Mouse (Mus musculus) heart, adult 2 months (tissue): ENCODE measurements around the gene Nrf1. TPM values are rescaled to one million over a fixed set of nuclear protein-coding genes. Genes with fewer than 3 reads are reported as not detected.

Experiments
- DNase-seq, 2 experiments: peaks; one replicate each; pipeline ENCODE4 v3.0.0; 2021
- H3K27ac ChIP-seq: fragments of 200-600 bp; 2 replicates; pipeline ENCODE4 v1.8.1; 2022
- H3K27me3 ChIP-seq: fragments of 200-500 bp; 2 replicates; pipeline ENCODE4 v1.6.1; 2012; ENCODE audit warnings: mild to moderate bottlenecking, low read length, inconsistent platforms, mixed read lengths; ENCODE audit not compliant: control insufficient read depth, insufficient read depth
- H3K36me3 ChIP-seq: fragments of 200-500 bp; 2 replicates; pipeline ENCODE4 v1.6.1; 2012; ENCODE audit warnings: low read length, inconsistent platforms; ENCODE audit not compliant: control insufficient read depth, insufficient read depth
- H3K4me1 ChIP-seq: fragments of 200-500 bp; 2 replicates; pipeline ENCODE4 v1.6.1; 2011; ENCODE audit warnings: low read length; ENCODE audit not compliant: control insufficient read depth, insufficient read depth
- H3K4me3 ChIP-seq: fragments of 200-600 bp; 2 replicates; pipeline ENCODE4 v1.8.1; 2022
- H3K79me2 ChIP-seq: fragments of 200-500 bp; replicated peaks from 2 replicates; pipeline ENCODE4 v1.6.1; 2012; ENCODE audit warnings: mild to moderate bottlenecking, inconsistent platforms, low read length, moderate library complexity, mixed read lengths; ENCODE audit not compliant: control insufficient read depth, insufficient read depth
- H3K9ac ChIP-seq: fragments of 200-500 bp; 2 replicates; pipeline ENCODE4 v1.6.1; 2012; ENCODE audit warnings: low read depth, mild to moderate bottlenecking, control low read depth, inconsistent platforms, low read length, mixed read lengths
- CTCF ChIP-seq: fragments of 200-600 bp; IDR thresholded peaks from 2 replicates; pipeline ENCODE4 v1.8.1; 2022; ENCODE audit warnings: antibody characterized with exemption, mild to moderate bottlenecking, moderate library complexity
- EP300 ChIP-seq: fragments of 200-500 bp; IDR thresholded peaks from 2 replicates; pipeline ENCODE4 v1.6.1; 2011; ENCODE audit warnings: low read depth, low read length, control low read depth; ENCODE audit not compliant: insufficient read depth
- POLR2A ChIP-seq: fragments of 200-500 bp; IDR thresholded peaks from 2 replicates; pipeline ENCODE4 v1.6.1; 2011; ENCODE audit warnings: mild to moderate bottlenecking, low read depth, low read length, control low read depth; ENCODE audit not compliant: insufficient read depth
- WGBS: fragments of 180-500 bp; shearing (Covaris S2); methylation state at CpG from one replicate; pipeline ENCODE4 v1.1.7; 2018; 5-methylcytosine and 5-hydroxymethylcytosine counted together
- intact Hi-C: fragments of 180-260 bp; cut with DNase I; formaldehyde crosslinking; loops from one replicate; pipeline ENCODE4 v1.15.1; 2025
- polyA plus RNA-seq: library from polyadenylated mRNA; depleted of rRNA; stranded (reverse); fragments of >200 nt; gene quantifications from 2 replicates; pipeline ENCODE4 v1.2.3, GENCODE M21; 2012
- total RNA-seq, 2 experiments: library from RNA; stranded (reverse); gene quantifications; 2 replicates each; pipeline ENCODE4 v1.2.3; 2021

Gene Nrf1
- total and polyA plus RNA-seq, 3 experiments: 12.7 to 13.9 (median 12.8) TPM

DNA sequence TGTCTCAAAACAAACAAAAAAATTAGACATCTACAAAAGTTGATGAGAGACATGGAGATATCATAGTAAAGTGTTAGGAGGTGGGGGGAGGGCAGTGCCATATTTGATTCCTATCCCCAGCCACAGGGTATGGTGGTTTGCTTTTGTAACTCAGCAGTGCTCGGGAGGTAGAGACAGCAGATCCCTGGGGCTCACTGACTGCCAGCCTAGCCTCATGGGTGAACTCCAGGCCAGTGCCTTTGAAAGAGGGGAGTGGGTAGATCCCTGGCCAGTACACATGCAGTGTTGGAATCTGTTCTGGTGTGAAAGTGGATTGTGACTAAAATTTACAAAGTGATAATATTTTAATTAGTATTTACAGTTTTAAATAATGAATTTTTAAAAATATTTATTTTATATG, 75.6 kb downstream of the Nrf1 start:
- TF ChIP-seq POLR2A (no peak), EP300 (no peak), CTCF (no peak)
- H3K79me2 ChIP-seq: no peaks in the 10 kb centered on the region; the same call in 1 of the 2 replicates
- H3K36me3 ChIP-seq: no peaks in the 10 kb centered on the region
- 94% methylated on average over 1 of the region's 1 CpGs for WGBS
- H3K27ac ChIP-seq: no peak overlapping the region
- H3K9ac ChIP-seq: no peak overlapping the region
- DNase-seq: no peak
- H3K27me3 ChIP-seq: no peaks in the 10 kb centered on the region
- no peak overlapping the region for H3K4me3 ChIP-seq
- H3K4me1 ChIP-seq: no peaks in the 10 kb centered on the region
- intact Hi-C loops: loop anchor here (10.0 kb wide), 1 partner anchor 231 kb away; no protein-coding TSS in a partner anchor

DNA sequence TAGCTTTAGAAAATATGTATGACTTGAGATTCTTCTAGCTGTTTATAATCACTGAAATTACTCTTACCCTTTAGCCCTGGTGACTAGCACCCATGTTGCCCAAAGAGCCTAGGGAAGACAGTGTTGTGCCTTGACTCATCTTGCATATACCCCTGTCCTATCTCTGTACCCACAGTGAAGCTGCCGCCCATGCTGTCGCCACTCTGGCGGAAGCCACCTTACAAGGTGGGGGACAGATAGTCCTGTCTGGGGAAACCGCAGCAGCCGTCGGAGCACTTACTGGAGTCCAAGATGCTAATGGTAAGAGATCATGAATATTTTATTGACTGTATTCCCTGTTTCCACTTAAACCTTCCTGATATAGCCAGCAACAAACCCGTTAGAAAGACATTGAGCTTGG, 78.3 kb downstream of the Nrf1 start:
- TF ChIP-seq POLR2A (no peak), CTCF (no peak), EP300 (no peak)
- DNase-seq: no peak
- 97% methylated on average over 7 of the region's 7 CpGs for WGBS
- no peak overlapping the region for H3K4me3 ChIP-seq
- intact Hi-C loops: loop anchor here (10.0 kb wide), 1 partner anchor 229 kb away; no protein-coding TSS in a partner anchor
- no peaks in the 10 kb centered on the region; the same call in 1 of the 2 replicates for H3K79me2 ChIP-seq
- H3K4me1 ChIP-seq: no peaks in the 10 kb centered on the region
- no peak overlapping the region for H3K27ac ChIP-seq
- no peaks in the 10 kb centered on the region for H3K36me3 ChIP-seq
- H3K27me3 ChIP-seq: no peaks in the 10 kb centered on the region
- H3K9ac ChIP-seq: no peak overlapping the region

DNA sequence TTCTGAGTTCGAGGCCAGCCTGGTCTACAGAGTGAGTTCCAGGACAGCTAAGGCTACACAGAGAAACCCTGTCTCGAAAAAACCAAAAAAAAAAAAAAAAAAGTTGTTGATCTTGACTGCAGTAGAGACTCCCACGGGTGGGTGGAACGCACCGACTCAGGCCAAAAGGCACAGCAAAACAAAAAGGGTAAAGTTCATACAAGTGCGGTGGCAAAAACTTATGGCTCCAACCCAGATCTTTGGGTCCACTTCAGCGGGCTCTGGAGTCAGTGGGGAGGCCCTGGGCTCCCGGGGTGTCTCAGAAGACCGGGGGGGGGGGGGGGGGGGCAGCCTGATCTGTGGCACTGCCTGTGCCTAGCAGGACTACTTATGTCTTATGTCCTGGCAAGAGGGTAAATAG, 79.0 kb downstream of the Nrf1 start:
- intact Hi-C loops: loop anchor here (10.0 kb wide), 1 partner anchor 228 kb away; no protein-coding TSS in a partner anchor
- DNase-seq: no peak
- H3K4me1 ChIP-seq: no peaks in the 10 kb centered on the region
- H3K36me3 ChIP-seq: no peaks in the 10 kb centered on the region
- H3K27ac ChIP-seq: no peak overlapping the region
- H3K79me2 ChIP-seq: no peaks in the 10 kb centered on the region; the same call in 1 of the 2 replicates
- no peak overlapping the region for H3K4me3 ChIP-seq
- TF ChIP-seq CTCF: no peak
- no peak for TF ChIP-seq EP300
- TF ChIP-seq POLR2A: no peak
- H3K27me3 ChIP-seq: no peaks in the 10 kb centered on the region
- WGBS: 81% methylated on average over 9 of the region's 9 CpGs
- H3K9ac ChIP-seq: no peak overlapping the region

DNA sequence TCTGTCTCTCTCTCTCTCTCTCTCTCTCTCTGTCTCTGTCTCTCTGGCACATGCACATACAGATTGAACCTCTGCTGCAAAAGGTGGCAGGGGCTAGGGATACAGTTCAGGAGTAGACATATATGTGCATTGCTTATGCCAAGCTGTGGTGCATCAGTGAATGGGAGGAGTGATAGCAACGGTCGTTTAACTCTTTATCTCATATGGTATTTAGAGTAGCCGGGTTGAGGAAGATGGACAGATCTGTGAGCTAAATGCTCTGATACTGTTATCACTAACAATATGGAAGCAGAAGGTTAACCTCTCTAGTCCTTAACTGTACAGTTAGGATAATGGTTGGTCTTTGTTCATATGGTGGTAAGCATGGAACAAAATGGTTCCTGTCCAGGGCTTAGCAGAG, 84.6 kb downstream of the Nrf1 start:
- Histone ChIP-seq H3K9ac (no peak overlapping the region), H3K27me3 (no peaks in the 10 kb centered on the region), H3K36me3 (no peaks in the 10 kb centered on the region), H3K4me3 (no peak overlapping the region), H3K79me2 (no peaks in the 10 kb centered on the region), H3K4me1 (no peaks in the 10 kb centered on the region), H3K27ac (no peak overlapping the region)
- no peak for DNase-seq
- WGBS: 78% methylated on average over 3 of the region's 3 CpGs
- intact Hi-C loops: no loop called here
- TF ChIP-seq CTCF: no peak
- no peak for TF ChIP-seq POLR2A
- TF ChIP-seq EP300: no peak

DNA sequence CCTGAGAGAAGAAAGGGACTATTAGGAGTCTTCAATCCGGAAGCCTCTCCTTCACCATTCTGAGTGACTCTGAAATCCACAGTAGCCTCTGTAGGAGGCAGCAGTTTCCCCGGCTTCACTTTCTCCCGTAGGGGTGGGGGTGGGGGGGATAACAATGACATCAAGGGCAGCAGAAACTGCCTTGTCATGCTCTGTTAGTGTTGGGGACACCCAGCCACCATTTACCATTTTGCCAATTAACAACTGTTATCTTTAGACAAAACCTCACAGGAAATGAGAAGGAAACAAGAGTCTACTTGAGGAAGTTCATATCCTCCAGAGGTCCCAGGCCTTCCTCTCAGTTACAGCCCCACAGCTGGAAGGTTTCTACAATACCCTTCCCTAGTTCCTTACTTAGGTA, 87.8 kb downstream of the Nrf1 start:
- H3K4me3 ChIP-seq: no peak overlapping the region
- no peaks in the 10 kb centered on the region for H3K79me2 ChIP-seq
- H3K4me1 ChIP-seq: no peaks in the 10 kb centered on the region
- H3K36me3 ChIP-seq: no peaks in the 10 kb centered on the region
- no peak overlapping the region for H3K9ac ChIP-seq
- intact Hi-C loops: no loop called here
- no peak overlapping the region for H3K27ac ChIP-seq
- WGBS: 26% methylated on average over 3 of the region's 3 CpGs
- TF ChIP-seq POLR2A: no peak
- no peak for DNase-seq
- H3K27me3 ChIP-seq: no peaks in the 10 kb centered on the region

DNA sequence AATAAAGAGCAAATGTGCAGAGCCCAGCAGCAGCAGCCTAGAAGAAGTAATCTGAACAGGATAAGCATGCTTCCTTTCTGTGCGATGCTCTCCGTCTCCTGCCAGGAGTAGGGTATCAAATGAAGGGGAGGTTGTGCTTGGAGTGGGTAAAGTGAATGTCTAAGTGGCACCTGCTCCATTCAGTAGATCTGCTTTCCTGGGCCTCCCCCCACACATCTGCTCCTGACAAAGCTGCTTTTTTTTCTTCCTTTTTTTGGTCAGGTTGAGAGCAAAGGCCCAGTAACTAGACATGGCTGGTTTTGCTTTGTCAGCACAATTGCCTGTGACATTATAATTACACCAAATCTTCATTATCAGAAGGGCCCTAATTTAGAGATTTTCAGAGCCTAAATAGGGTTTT, 89.4 kb downstream of the Nrf1 start:
- intact Hi-C loops: no loop called here
- Histone ChIP-seq H3K4me1 (no peaks in the 10 kb centered on the region), H3K9ac (no peak overlapping the region), H3K36me3 (no peaks in the 10 kb centered on the region), H3K27ac (no peak overlapping the region), H3K4me3 (no peak overlapping the region), H3K27me3 (no peaks in the 10 kb centered on the region), H3K79me2 (no peaks in the 10 kb centered on the region)
- no peak for DNase-seq
- WGBS: 73% methylated on average over 2 of the region's 2 CpGs
- no peak for TF ChIP-seq EP300
- TF ChIP-seq POLR2A: no peak
- no peak for TF ChIP-seq CTCF
